Mouse (Mus musculus): Measurements from ENCODE around the gene Rnf141. TPM values are rescaled to one million over a fixed set of nuclear protein-coding genes. Genes with fewer than 3 reads are reported as not detected.
A peak's percentile ranks its signal among the peaks of the same experiment; 100 is the strongest.

Gene Rnf141
- polyA plus RNA-seq, 1 experiment from 2014 or later: 45.6 TPM

GRCm38 (mm10) chr7:110821653-110822052 lies 22.6 kb downstream of the Rnf141 start:
- Histone ChIP-seq H3K27me3 (replicated peaks; ENCODE audit: control insufficient read depth, insufficient read depth, low read length) (no peaks in the 10 kb centered on the region), H3K4me2 (ENCODE audit: low read length) (no peak overlapping the region), H3K4me3 (replicated peaks; ENCODE audit: low read length) (no peak overlapping the region), H3K36me3 (ENCODE audit: control insufficient read depth, insufficient read depth) (peaks cover 7% of the 10 kb centered on the region), H3K9me3 (ENCODE audit: control insufficient read depth, low read length) (no peaks in the 10 kb centered on the region), H3K4me1 (replicated peaks; ENCODE audit: control insufficient read depth, insufficient read depth, low read length) (peaks cover 3% of the 10 kb centered on the region; the same call in 1 of the 2 replicates), H3K27ac (ENCODE audit: low read length) (no peak overlapping the region), H3K9ac (replicated peaks; ENCODE audit: low read depth, low read length) (no peak overlapping the region)
- no peak for ATAC-seq
- 52% methylated on average over 3 of the region's 3 CpGs for WGBS

GRCm38 (mm10) chr7:110821068-110821467 lies 23.2 kb downstream of the Rnf141 start:
- H3K4me2 ChIP-seq (ENCODE audit: low read length): no peak overlapping the region
- peaks cover 7% of the 10 kb centered on the region for H3K36me3 ChIP-seq (ENCODE audit: control insufficient read depth, insufficient read depth)
- H3K27ac ChIP-seq (ENCODE audit: low read length): no peak overlapping the region
- WGBS: 59% methylated on average over 5 of the region's 5 CpGs
- H3K9ac ChIP-seq (replicated peaks; ENCODE audit: low read depth, low read length): no peak overlapping the region
- H3K9me3 ChIP-seq (ENCODE audit: control insufficient read depth, low read length): no peaks in the 10 kb centered on the region
- peaks cover 3% of the 10 kb centered on the region; the same call in 1 of the 2 replicates for H3K4me1 ChIP-seq (replicated peaks; ENCODE audit: control insufficient read depth, insufficient read depth, low read length)
- no peak for ATAC-seq
- no peaks in the 10 kb centered on the region for H3K27me3 ChIP-seq (replicated peaks; ENCODE audit: control insufficient read depth, insufficient read depth, low read length)
- no peak overlapping the region for H3K4me3 ChIP-seq (replicated peaks; ENCODE audit: low read length)

DNA sequence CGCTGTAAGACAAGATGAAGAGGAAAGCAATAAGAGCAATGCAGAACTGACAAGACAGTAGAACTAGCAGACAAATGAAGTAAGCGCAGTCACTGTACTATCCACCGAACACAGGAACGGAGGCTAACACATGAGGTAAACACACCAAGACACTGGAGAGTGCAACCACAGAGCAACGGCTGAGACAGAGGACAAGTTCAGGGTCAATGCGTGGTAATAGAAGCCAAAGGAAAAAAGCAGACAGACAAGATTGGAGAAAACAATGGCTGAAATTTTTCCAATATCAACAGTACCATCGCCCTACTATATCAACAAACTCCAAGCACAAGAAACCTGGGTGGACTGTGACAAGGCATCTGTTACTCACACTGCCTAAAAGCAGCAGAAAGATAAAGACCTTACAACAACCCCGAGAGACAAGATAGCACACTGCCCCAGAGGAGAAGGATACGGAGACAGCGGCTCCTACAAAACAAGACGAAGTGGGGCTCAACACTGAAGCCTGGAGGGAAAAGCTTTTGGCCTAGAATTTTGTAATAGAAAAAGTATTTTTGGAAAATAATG lies 25.4 kb downstream of the Rnf141 start:
- Histone ChIP-seq H3K36me3 (ENCODE audit: control insufficient read depth, insufficient read depth) (no peaks in the 10 kb centered on the region), H3K4me3 (replicated peaks; ENCODE audit: low read length) (no peak overlapping the region), H3K9me3 (ENCODE audit: control insufficient read depth, low read length) (no peaks in the 10 kb centered on the region), H3K4me1 (replicated peaks; ENCODE audit: control insufficient read depth, insufficient read depth, low read length) (peaks cover 3% of the 10 kb centered on the region; the same call in 1 of the 2 replicates), H3K4me2 (ENCODE audit: low read length) (no peak overlapping the region), H3K27me3 (replicated peaks; ENCODE audit: control insufficient read depth, insufficient read depth, low read length) (no peaks in the 10 kb centered on the region), H3K9ac (replicated peaks; ENCODE audit: low read depth, low read length) (no peak overlapping the region), H3K27ac (ENCODE audit: low read length) (no peak overlapping the region)
- no peak for ATAC-seq
- WGBS: 93% methylated on average over 11 of the region's 11 CpGs

DNA sequence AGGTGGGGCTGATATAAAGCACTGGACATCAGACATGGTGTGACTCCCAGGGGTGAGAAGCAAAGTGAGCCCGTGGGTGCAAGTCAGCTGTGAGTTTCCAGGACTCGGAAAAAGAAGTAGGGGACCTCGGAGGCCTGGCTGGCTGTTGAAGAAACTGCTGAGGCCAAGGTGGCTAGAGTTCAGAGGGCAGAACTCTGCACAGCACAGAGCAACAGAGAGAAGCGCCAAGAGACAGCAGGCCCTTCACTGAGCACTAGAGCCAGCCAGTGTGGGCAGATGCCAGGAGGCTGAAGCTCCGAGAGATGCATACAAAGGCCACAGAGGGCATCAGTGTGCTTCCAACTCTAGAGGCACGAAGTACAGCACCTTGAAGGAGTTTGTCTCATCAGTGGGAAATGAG lies 26.1 kb downstream of the Rnf141 start:
- Histone ChIP-seq H3K4me2 (ENCODE audit: low read length) (no peak overlapping the region), H3K36me3 (ENCODE audit: control insufficient read depth, insufficient read depth) (no peaks in the 10 kb centered on the region), H3K9me3 (ENCODE audit: control insufficient read depth, low read length) (no peaks in the 10 kb centered on the region), H3K4me1 (replicated peaks; ENCODE audit: control insufficient read depth, insufficient read depth, low read length) (peaks cover 3% of the 10 kb centered on the region; the same call in 1 of the 2 replicates), H3K9ac (replicated peaks; ENCODE audit: low read depth, low read length) (no peak overlapping the region), H3K4me3 (replicated peaks; ENCODE audit: low read length) (no peak overlapping the region), H3K27me3 (replicated peaks; ENCODE audit: control insufficient read depth, insufficient read depth, low read length) (no peaks in the 10 kb centered on the region), H3K27ac (ENCODE audit: low read length) (no peak overlapping the region)
- WGBS: 82% methylated on average over 6 of the region's 6 CpGs
- ATAC-seq: no peak

DNA sequence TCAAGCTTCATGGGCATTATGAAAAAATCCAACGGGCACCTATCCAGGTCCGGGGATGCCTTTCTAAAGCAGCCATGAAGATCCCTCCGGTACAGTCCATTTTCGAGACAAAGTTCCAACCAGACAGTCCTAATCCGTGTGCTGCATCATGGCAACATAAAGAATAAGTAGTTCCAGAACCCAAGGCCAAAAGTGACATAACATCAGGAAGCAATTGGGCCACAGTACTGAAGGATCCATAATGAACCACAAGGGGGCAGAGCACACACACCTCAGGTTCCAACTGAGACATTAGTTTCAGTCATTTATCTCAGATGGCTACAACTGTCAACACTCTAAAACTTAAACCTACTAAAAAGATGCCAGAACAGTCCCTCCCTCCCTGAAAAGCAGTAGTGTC lies 28.2 kb downstream of the Rnf141 start:
- no peak overlapping the region for H3K4me3 ChIP-seq (replicated peaks; ENCODE audit: low read length)
- WGBS: 70% methylated on average over 5 of the region's 5 CpGs
- no peak overlapping the region for H3K27ac ChIP-seq (ENCODE audit: low read length)
- H3K27me3 ChIP-seq (replicated peaks; ENCODE audit: control insufficient read depth, insufficient read depth, low read length): no peaks in the 10 kb centered on the region
- H3K9me3 ChIP-seq (ENCODE audit: control insufficient read depth, low read length): no peaks in the 10 kb centered on the region
- H3K9ac ChIP-seq (replicated peaks; ENCODE audit: low read depth, low read length): no peak overlapping the region
- 0 out of 2 replicates have a peak, but pooled peaks have one; percentile 43 for ATAC-seq
- no peak overlapping the region for H3K4me2 ChIP-seq (ENCODE audit: low read length)
- H3K4me1 ChIP-seq (replicated peaks; ENCODE audit: control insufficient read depth, insufficient read depth, low read length): no peaks in the 10 kb centered on the region
- no peaks in the 10 kb centered on the region for H3K36me3 ChIP-seq (ENCODE audit: control insufficient read depth, insufficient read depth)

- Histone ChIP-seq H3K4me2 (ENCODE audit: low read length) (no peak overlapping the region), H3K4me3 (replicated peaks; ENCODE audit: low read length) (no peak overlapping the region), H3K9ac (replicated peaks; ENCODE audit: low read depth, low read length) (no peak overlapping the region), H3K9me3 (ENCODE audit: control insufficient read depth, low read length) (no peaks in the 10 kb centered on the region), H3K27ac (ENCODE audit: low read length) (no peak overlapping the region), H3K27me3 (replicated peaks; ENCODE audit: control insufficient read depth, insufficient read depth, low read length) (no peaks in the 10 kb centered on the region), H3K36me3 (ENCODE audit: control insufficient read depth, insufficient read depth) (no peaks in the 10 kb centered on the region), H3K4me1 (replicated peaks; ENCODE audit: control insufficient read depth, insufficient read depth, low read length) (no peaks in the 10 kb centered on the region)
- no peak for ATAC-seq
- 94% methylated on average over 1 of the region's 1 CpGs for WGBS
Measured at GRCm38 (mm10) chr7:110813983-110814382, 30.3 kb downstream of the Rnf141 start.

DNA sequence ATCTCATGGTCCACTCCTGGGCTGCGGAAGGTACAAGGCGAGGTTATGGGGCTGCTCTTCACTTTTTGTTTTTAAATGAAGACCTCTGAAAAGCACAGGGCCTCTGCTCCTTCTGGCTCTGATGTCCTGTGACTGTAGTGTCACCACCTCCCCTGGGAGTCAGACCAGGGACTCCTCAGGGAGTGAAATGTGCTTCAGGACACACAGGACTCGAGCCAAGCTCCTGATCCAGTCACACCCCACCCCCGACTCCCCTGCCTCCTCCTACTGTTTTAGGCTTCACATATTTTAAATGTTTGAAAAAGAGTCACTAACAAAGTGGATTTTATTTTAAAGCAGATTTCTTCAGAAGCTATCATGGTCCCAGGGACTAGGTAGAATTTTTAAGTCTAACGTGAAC lies 32.7 kb downstream of the Rnf141 start:
- no peaks in the 10 kb centered on the region for H3K27me3 ChIP-seq (replicated peaks; ENCODE audit: control insufficient read depth, insufficient read depth, low read length)
- no peak overlapping the region for H3K27ac ChIP-seq (ENCODE audit: low read length)
- no peaks in the 10 kb centered on the region for H3K4me1 ChIP-seq (replicated peaks; ENCODE audit: control insufficient read depth, insufficient read depth, low read length)
- no peaks in the 10 kb centered on the region for H3K9me3 ChIP-seq (ENCODE audit: control insufficient read depth, low read length)
- no peaks in the 10 kb centered on the region for H3K36me3 ChIP-seq (ENCODE audit: control insufficient read depth, insufficient read depth)
- ATAC-seq: no peak
- H3K9ac ChIP-seq (replicated peaks; ENCODE audit: low read depth, low read length): no peak overlapping the region
- WGBS: 89% methylated on average over 5 of the region's 5 CpGs
- no peak overlapping the region for H3K4me2 ChIP-seq (ENCODE audit: low read length)
- no peak overlapping the region for H3K4me3 ChIP-seq (replicated peaks; ENCODE audit: low read length)

DNA sequence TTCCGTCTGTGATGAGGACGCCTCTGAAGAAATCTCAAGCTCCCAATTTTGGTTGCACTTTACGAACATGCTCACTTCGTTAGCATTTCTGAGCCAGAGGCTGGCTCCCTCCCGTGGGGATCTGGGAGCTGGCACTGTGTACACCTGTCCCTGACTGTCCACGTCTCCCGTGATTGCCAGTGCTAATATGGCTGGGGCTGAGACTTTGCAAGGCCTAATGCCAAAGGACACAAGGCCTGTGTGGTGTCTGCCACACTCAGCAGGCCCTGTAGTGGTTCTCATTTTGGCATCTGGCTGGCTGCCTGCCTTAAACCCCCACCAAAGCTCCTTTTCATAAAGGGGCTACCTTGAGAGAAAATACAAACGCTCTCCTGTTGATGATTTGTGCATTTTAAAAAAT lies 33.3 kb downstream of the Rnf141 start:
- ATAC-seq: no peak
- no peaks in the 10 kb centered on the region for H3K36me3 ChIP-seq (ENCODE audit: control insufficient read depth, insufficient read depth)
- H3K9me3 ChIP-seq (ENCODE audit: control insufficient read depth, low read length): no peaks in the 10 kb centered on the region
- H3K9ac ChIP-seq (replicated peaks; ENCODE audit: low read depth, low read length): no peak overlapping the region
- H3K4me3 ChIP-seq (replicated peaks; ENCODE audit: low read length): no peak overlapping the region
- no peak overlapping the region for H3K27ac ChIP-seq (ENCODE audit: low read length)
- H3K4me1 ChIP-seq (replicated peaks; ENCODE audit: control insufficient read depth, insufficient read depth, low read length): no peaks in the 10 kb centered on the region
- H3K4me2 ChIP-seq (ENCODE audit: low read length): no peak overlapping the region
- H3K27me3 ChIP-seq (replicated peaks; ENCODE audit: control insufficient read depth, insufficient read depth, low read length): no peaks in the 10 kb centered on the region
- WGBS: 75% methylated on average over 8 of the region's 8 CpGs

DNA sequence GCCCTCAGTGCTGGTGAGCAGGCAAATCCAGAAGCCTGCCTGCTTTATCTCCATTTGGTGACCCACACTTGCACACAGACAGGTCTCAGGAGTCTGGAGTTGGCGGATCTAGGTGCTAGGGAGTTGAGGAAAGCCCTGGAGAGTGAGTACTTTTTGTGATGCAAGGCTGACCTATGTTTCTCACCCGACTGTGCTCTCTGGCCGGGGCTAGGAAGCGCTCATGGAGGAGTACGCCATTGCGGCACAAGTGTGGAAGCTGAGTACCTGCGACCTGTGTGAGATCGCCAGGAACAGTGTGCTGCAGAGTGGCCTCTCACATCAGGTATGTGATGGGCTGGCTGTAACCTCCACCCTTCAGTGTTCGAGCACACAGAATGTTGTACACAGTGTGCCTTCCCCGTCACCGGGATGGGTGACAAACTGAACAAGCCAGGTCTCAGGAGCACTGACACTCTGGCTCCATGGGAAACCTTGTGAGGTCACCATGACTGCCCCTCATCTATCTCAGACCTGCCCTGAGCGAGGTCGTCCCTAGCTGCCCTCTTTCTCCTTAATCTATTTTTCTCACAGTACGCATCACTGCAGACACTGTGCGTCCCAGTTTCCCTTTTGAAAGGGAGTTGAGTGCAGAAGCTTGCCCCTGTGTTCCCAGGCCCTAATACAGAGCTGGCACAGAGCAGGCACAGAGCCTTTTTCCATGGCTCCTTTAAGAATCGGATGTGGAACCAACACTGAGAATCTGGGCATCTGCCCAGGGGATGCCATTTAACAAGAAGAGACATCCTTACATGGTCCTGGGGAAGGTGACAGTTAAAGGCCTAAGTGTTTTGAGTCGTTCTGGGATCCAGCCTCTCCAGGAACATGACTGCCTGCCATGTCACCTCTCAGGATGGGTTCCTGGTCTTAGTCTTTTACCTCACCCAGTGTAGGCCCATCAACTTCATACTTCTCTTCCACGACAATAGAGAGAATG lies 34.4 kb downstream of the Rnf141 start:
- no peak overlapping the region for H3K4me2 ChIP-seq (ENCODE audit: low read length)
- no peak overlapping the region for H3K9ac ChIP-seq (replicated peaks; ENCODE audit: low read depth, low read length)
- no peak overlapping the region for H3K27ac ChIP-seq (ENCODE audit: low read length)
- no peaks in the 10 kb centered on the region for H3K27me3 ChIP-seq (replicated peaks; ENCODE audit: control insufficient read depth, insufficient read depth, low read length)
- no peaks in the 10 kb centered on the region for H3K9me3 ChIP-seq (ENCODE audit: control insufficient read depth, low read length)
- no peaks in the 10 kb centered on the region for H3K36me3 ChIP-seq (ENCODE audit: control insufficient read depth, insufficient read depth)
- 84% methylated on average over 18 of the region's 18 CpGs for WGBS
- no peak for ATAC-seq
- H3K4me3 ChIP-seq (replicated peaks; ENCODE audit: low read length): no peak overlapping the region
- H3K4me1 ChIP-seq (replicated peaks; ENCODE audit: control insufficient read depth, insufficient read depth, low read length): no peaks in the 10 kb centered on the region

All from forebrain, embryonic 16.5 days (tissue).